Mouse (Mus musculus) ES-E14 (cell line): ENCODE data around the gene Gm8122. TPM values are rescaled to one million over a fixed set of nuclear protein-coding genes. Genes with fewer than 3 reads are reported as not detected.
"Not testable (repeated sequence)": the region's sequence is repeated elsewhere in the genome, so short reads cannot be mapped to it uniquely, and the experiment has no call there.

Source experiments
- DNase-seq: peaks from one replicate; pipeline ENCODE4 v3.0.0-alpha.2; 2013; ENCODE audit warnings: low read depth, low spot score
- H3K27ac ChIP-seq: 2 replicates; pipeline ENCODE4 v1.5.1; 2012; ENCODE audit warnings: low read depth, mild to moderate bottlenecking, low read length, moderate library complexity, mixed read lengths; ENCODE audit not compliant: poor library complexity, insufficient read depth, severe bottlenecking
- H3K36me3 ChIP-seq: 2 replicates; pipeline ENCODE4 v1.6.1; 2012; ENCODE audit warnings: mild to moderate bottlenecking, low read length, moderate library complexity, mixed read lengths; ENCODE audit not compliant: control insufficient read depth, poor library complexity, insufficient read depth, severe bottlenecking
- H3K4me1 ChIP-seq, 2 experiments: fragments of 150-350 bp in 1 of 2; sonication (generic) in 1 of 2; 2 replicates each; pipeline ENCODE4 v1.6.1; 2012; ENCODE audit warnings: low read length in 2 of 2, mild to moderate bottlenecking in 1 of 2, mixed read lengths in 1 of 2; ENCODE audit not compliant: control insufficient read depth in 2 of 2, insufficient read depth in 2 of 2, poor library complexity in 1 of 2
- H3K4me3 ChIP-seq, 2 experiments: fragments of 150-350 bp in 1 of 2; sonication (generic) in 1 of 2; 2 replicates each; pipeline ENCODE4 v1.5.1; 2012; ENCODE audit warnings: low read length in 2 of 2, low read depth in 1 of 2, mild to moderate bottlenecking in 1 of 2, mixed read lengths in 1 of 2; ENCODE audit not compliant: insufficient read depth in 1 of 2, poor library complexity in 1 of 2, severe bottlenecking in 1 of 2
- H3K9ac ChIP-seq: 2 replicates; pipeline ENCODE4 v1.6.1; 2012; ENCODE audit warnings: low read depth, mild to moderate bottlenecking, low read length, mixed read lengths; ENCODE audit not compliant: poor library complexity, insufficient read depth, severe bottlenecking
- H3K9me3 ChIP-seq: fragments of 150-350 bp; sonication (generic); 2 replicates; pipeline ENCODE4 v1.6.1; 2012; ENCODE audit warnings: low read depth, mild to moderate bottlenecking, low read length; ENCODE audit not compliant: control insufficient read depth, insufficient read depth
- in situ Hi-C, 2 experiments: fragments of 600-800 bp; cut with MboI; formaldehyde crosslinking; loops; one replicate each; pipeline ENCODE4 v1.15.1; 2025; ENCODE audit warnings: low sequenced_read_pairs in 2 of 2, inconsistent platforms in 1 of 2; ENCODE audit not compliant: unreplicated experiment in 2 of 2
- total RNA-seq: library from RNA; depleted of rRNA; stranded (reverse); fragments of 300-350 nt; gene quantifications from 2 replicates; pipeline ENCODE4 v1.2.3, GENCODE M21; 2012; rRNA removed

Gm8122 gene
- not detected in 2 replicates for total RNA-seq

- H3K4me3 ChIP-seq, H3K36me3 ChIP-seq, DNase-seq, H3K4me1 ChIP-seq, H3K9ac ChIP-seq, in situ Hi-C loops, H3K27ac ChIP-seq, H3K9me3 ChIP-seq: not testable (repeated sequence)
Observed at GRCm38 (mm10) chr14:43235204-43235603, at the start of gene Gm8122. Gene Gm8122, minus strand, starts transcription at chr14:43235304.

GRCm38 (mm10) chr14:43278681-43279080, 43.6 kb upstream of the Gm8122 start:
- H3K4me1 ChIP-seq, H3K9me3 ChIP-seq, H3K27ac ChIP-seq, H3K36me3 ChIP-seq, DNase-seq, H3K9ac ChIP-seq, in situ Hi-C loops, H3K4me3 ChIP-seq: not testable (repeated sequence)

GRCm38 (mm10) chr14:43278146-43278545, 43.0 kb upstream of the Gm8122 start:
- H3K4me3 ChIP-seq, H3K4me1 ChIP-seq, H3K9me3 ChIP-seq, H3K9ac ChIP-seq, DNase-seq, in situ Hi-C loops, H3K27ac ChIP-seq, H3K36me3 ChIP-seq: not testable (repeated sequence)

GRCm38 (mm10) chr14:43277468-43277867, 42.4 kb upstream of the Gm8122 start:
- in situ Hi-C loops, H3K9ac ChIP-seq, DNase-seq, H3K27ac ChIP-seq, H3K4me1 ChIP-seq, H3K36me3 ChIP-seq, H3K4me3 ChIP-seq, H3K9me3 ChIP-seq: not testable (repeated sequence)

- H3K9ac ChIP-seq, H3K27ac ChIP-seq, DNase-seq, H3K36me3 ChIP-seq, H3K4me3 ChIP-seq, H3K9me3 ChIP-seq, H3K4me1 ChIP-seq, in situ Hi-C loops: not testable (repeated sequence)
Observed at GRCm38 (mm10) chr14:43275752-43276151, 40.6 kb upstream of the Gm8122 start.

- H3K36me3 ChIP-seq, H3K27ac ChIP-seq, H3K9ac ChIP-seq, DNase-seq, H3K4me1 ChIP-seq, H3K4me3 ChIP-seq, H3K9me3 ChIP-seq, in situ Hi-C loops: not testable (repeated sequence)
Observed at GRCm38 (mm10) chr14:43274986-43275511, 39.9 kb upstream of the Gm8122 start, which contains the start of gene Gm9732. Gene Gm9732, plus strand, starts transcription at chr14:43275036.

GRCm38 (mm10) chr14:43273161-43273560, 38.1 kb upstream of the Gm8122 start:
- H3K27ac ChIP-seq, in situ Hi-C loops: not testable (repeated sequence)

GRCm38 (mm10) chr14:43269211-43269610, 34.1 kb upstream of the Gm8122 start:
- in situ Hi-C loops = not testable (repeated sequence)

More at GRCm38 (mm10) chr14:43273161-43273560, 38.1 kb upstream of the Gm8122 start:
- not testable (repeated sequence) for H3K4me1 ChIP-seq, DNase-seq, H3K4me3 ChIP-seq, H3K9me3 ChIP-seq, H3K36me3 ChIP-seq, H3K9ac ChIP-seq

More at GRCm38 (mm10) chr14:43269211-43269610, 34.1 kb upstream of the Gm8122 start:
- H3K9ac ChIP-seq, H3K27ac ChIP-seq, H3K36me3 ChIP-seq, H3K9me3 ChIP-seq, H3K4me1 ChIP-seq, DNase-seq, H3K4me3 ChIP-seq: not testable (repeated sequence)
